Mouse (Mus musculus) limb, embryonic 12.5 days (tissue): ENCODE data around the gene Cnrip1. TPM values are rescaled to one million over a fixed set of nuclear protein-coding genes. Genes with fewer than 3 reads are reported as not detected.
"Not testable (repeated sequence)": the region's sequence is repeated elsewhere in the genome, so short reads cannot be mapped to it uniquely, and the experiment has no call there.

Experiments used
- ATAC-seq: fragments of 200-750 bp; cut with Nextera tagmentation; 2 replicates; pipeline ENCODE4 v1.8.0; 2017; ENCODE audit warnings: low read depth, moderate TSS enrichment; ENCODE audit not compliant: insufficient number of reproducible peaks, insufficient read depth, low FRiP score, low TSS enrichment
- H3K27ac ChIP-seq: fragments of 300-500 bp; sonication (generic); 2 replicates; pipeline ENCODE4 v1.5.1; 2016; ENCODE audit warnings: mild to moderate bottlenecking, moderate library complexity
- H3K27me3 ChIP-seq: fragments of 300-500 bp; sonication (generic); 2 replicates; pipeline ENCODE4 v1.6.1; 2016; ENCODE audit warnings: mild to moderate bottlenecking, moderate library complexity
- H3K36me3 ChIP-seq: fragments of 300-500 bp; sonication (generic); 2 replicates; pipeline ENCODE4 v1.6.1; 2016; ENCODE audit warnings: mild to moderate bottlenecking, moderate library complexity
- H3K4me1 ChIP-seq: fragments of 300-500 bp; sonication (generic); replicated peaks from 2 replicates; pipeline ENCODE4 v1.6.1; 2016
- H3K4me2 ChIP-seq: fragments of 300-500 bp; sonication (generic); 2 replicates; pipeline ENCODE4 v1.6.1; 2016; ENCODE audit warnings: mild to moderate bottlenecking, moderate library complexity
- H3K4me3 ChIP-seq: fragments of 300-500 bp; sonication (generic); replicated peaks from 2 replicates; pipeline ENCODE4 v1.5.1; 2016; ENCODE audit warnings: mild to moderate bottlenecking
- H3K9ac ChIP-seq: fragments of 300-500 bp; sonication (generic); replicated peaks from 2 replicates; pipeline ENCODE4 v1.6.1; 2016; ENCODE audit warnings: mild to moderate bottlenecking, moderate library complexity
- H3K9me3 ChIP-seq: fragments of 300-500 bp; sonication (generic); 2 replicates; pipeline ENCODE4 v1.6.1; 2016; ENCODE audit warnings: mild to moderate bottlenecking, moderate library complexity
- WGBS: fragments of 180-500 bp; shearing (Covaris S2); methylation state at CpG from one replicate; pipeline ENCODE4 v1.1.7; 2016; 5-methylcytosine and 5-hydroxymethylcytosine counted together
- polyA plus RNA-seq: library from polyadenylated mRNA; unstranded; fragments of >200 nt; fragmentation: Nextera tagmentation; extraction: Ambion mirVana; gene quantifications from 2 replicates; pipeline ENCODE4 v1.2.1, GENCODE M21; 2016

The Cnrip1 gene
- polyA plus RNA-seq, 1 experiment from 2014 or later = 8.3 TPM

GRCm38 (mm10) chr11:17023984-17024383 lies 27.4 kb upstream of the Cnrip1 start:
- WGBS = 94% methylated on average over 3 of the region's 3 CpGs
- Histone ChIP-seq H3K9ac (no peak overlapping the region), H3K36me3 (no peaks in the 10 kb centered on the region), H3K27me3 (no peaks in the 10 kb centered on the region), H3K4me3 (no peak overlapping the region), H3K27ac (no peak overlapping the region), H3K4me1 (no peaks in the 10 kb centered on the region), H3K4me2 (no peak overlapping the region), H3K9me3 (peaks cover 5% of the 10 kb centered on the region; the same call in 1 of the 2 replicates)
- no peak for ATAC-seq

- no peaks in the 10 kb centered on the region for H3K9me3 ChIP-seq
- 84% methylated on average over 2 of the region's 2 CpGs for WGBS
Measured at GRCm38 (mm10) chr11:17045806-17046205, 5.6 kb upstream of the Cnrip1 start.

GRCm38 (mm10) chr11:17052476-17053049 lies 1.2 kb downstream of the Cnrip1 start:
- 15% methylated on average over 6 of the region's 6 CpGs for WGBS
- no peaks in the 10 kb centered on the region for H3K36me3 ChIP-seq
- H3K4me1 ChIP-seq = peaks cover 8% of the 10 kb centered on the region
- peak overlapping the region; percentile 84 for H3K4me2 ChIP-seq
- peak overlapping the region; percentile 49 for H3K4me3 ChIP-seq
- no peaks in the 10 kb centered on the region; the same call in 1 of the 2 replicates for H3K27me3 ChIP-seq
- H3K27ac ChIP-seq = no peak overlapping the region
- H3K9ac ChIP-seq = peak overlapping the region; percentile 57
- ATAC-seq = no peak
- H3K9me3 ChIP-seq = no peaks in the 10 kb centered on the region

More at GRCm38 (mm10) chr11:17045806-17046205, 5.6 kb upstream of the Cnrip1 start:
- Histone ChIP-seq H3K4me2 (no peak overlapping the region), H3K4me1 (no peaks in the 10 kb centered on the region), H3K27ac (no peak overlapping the region), H3K4me3 (no peak overlapping the region), H3K9ac (no peak overlapping the region), H3K27me3 (no peaks in the 10 kb centered on the region), H3K36me3 (no peaks in the 10 kb centered on the region)
- no peak for ATAC-seq

- not testable (repeated sequence) for H3K9me3 ChIP-seq, ATAC-seq
- 92% methylated on average over 2 of the region's 2 CpGs for WGBS
Measured at GRCm38 (mm10) chr11:17069360-17069759, 18.0 kb downstream of the Cnrip1 start.

GRCm38 (mm10) chr11:17075656-17076055 lies 24.3 kb downstream of the Cnrip1 start:
- 83% methylated on average over 2 of the region's 2 CpGs for WGBS
- no peaks in the 10 kb centered on the region for H3K36me3 ChIP-seq
- no peak overlapping the region for H3K9ac ChIP-seq
- no peak overlapping the region for H3K27ac ChIP-seq
- H3K4me3 ChIP-seq = no peak overlapping the region
- no peak for ATAC-seq
- no peaks in the 10 kb centered on the region for H3K4me1 ChIP-seq
- no peaks in the 10 kb centered on the region for H3K9me3 ChIP-seq
- H3K4me2 ChIP-seq = no peak overlapping the region
- no peaks in the 10 kb centered on the region; the same call in 1 of the 2 replicates for H3K27me3 ChIP-seq

More at GRCm38 (mm10) chr11:17069360-17069759, 18.0 kb downstream of the Cnrip1 start:
- not testable (repeated sequence) for H3K4me2 ChIP-seq, H3K4me1 ChIP-seq, H3K4me3 ChIP-seq, H3K27ac ChIP-seq, H3K36me3 ChIP-seq, H3K9ac ChIP-seq, H3K27me3 ChIP-seq

- H3K4me1 ChIP-seq = peaks cover 20% of the 10 kb centered on the region
- no peaks in the 10 kb centered on the region for H3K27me3 ChIP-seq
- H3K9me3 ChIP-seq = no peaks in the 10 kb centered on the region
- no peak overlapping the region for H3K27ac ChIP-seq
- no peak overlapping the region for H3K9ac ChIP-seq
- no peak overlapping the region for H3K4me2 ChIP-seq
- no peak for ATAC-seq
- H3K4me3 ChIP-seq = no peak overlapping the region
- no peaks in the 10 kb centered on the region for H3K36me3 ChIP-seq
- 63% methylated on average over 3 of the region's 3 CpGs for WGBS
Measured at GRCm38 (mm10) chr11:17082086-17082485, 30.7 kb downstream of the Cnrip1 start.

- H3K36me3 ChIP-seq = no peaks in the 10 kb centered on the region
- ATAC-seq = peak; percentile 73; the same call in 1 of the 2 replicates
- H3K4me1 ChIP-seq = peaks cover 20% of the 10 kb centered on the region
- WGBS = 26% methylated on average over 2 of the region's 2 CpGs
- no peak overlapping the region for H3K4me3 ChIP-seq
- no peaks in the 10 kb centered on the region for H3K27me3 ChIP-seq
- no peak overlapping the region for H3K9ac ChIP-seq
- H3K9me3 ChIP-seq = no peaks in the 10 kb centered on the region
- no peak overlapping the region for H3K27ac ChIP-seq
- no peak overlapping the region for H3K4me2 ChIP-seq
Measured at GRCm38 (mm10) chr11:17082953-17083352, 31.6 kb downstream of the Cnrip1 start.

- Histone ChIP-seq H3K27me3 (no peaks in the 10 kb centered on the region), H3K9ac (no peak overlapping the region), H3K27ac (no peak overlapping the region), H3K4me3 (no peak overlapping the region), H3K4me1 (peaks cover 20% of the 10 kb centered on the region), H3K36me3 (no peaks in the 10 kb centered on the region), H3K4me2 (no peak overlapping the region), H3K9me3 (no peaks in the 10 kb centered on the region)
- WGBS = 84% methylated on average over 3 of the region's 3 CpGs
- no peak for ATAC-seq
Measured at GRCm38 (mm10) chr11:17083455-17083854, 32.1 kb downstream of the Cnrip1 start.

GRCm38 (mm10) chr11:17083866-17084265 lies 32.5 kb downstream of the Cnrip1 start:
- H3K36me3 ChIP-seq = no peaks in the 10 kb centered on the region
- no peak overlapping the region for H3K4me2 ChIP-seq
- 38% methylated on average over 1 of the region's 1 CpGs for WGBS
- H3K4me1 ChIP-seq = peaks cover 20% of the 10 kb centered on the region
- H3K9ac ChIP-seq = no peak overlapping the region
- H3K27ac ChIP-seq = no peak overlapping the region
- H3K27me3 ChIP-seq = no peaks in the 10 kb centered on the region
- H3K9me3 ChIP-seq = no peaks in the 10 kb centered on the region
- H3K4me3 ChIP-seq = no peak overlapping the region
- ATAC-seq = no peak

GRCm38 (mm10) chr11:17086106-17086505 lies 34.7 kb downstream of the Cnrip1 start:
- H3K27ac ChIP-seq = no peak overlapping the region
- WGBS = 13% methylated on average over 5 of the region's 5 CpGs
- H3K36me3 ChIP-seq = no peaks in the 10 kb centered on the region
- no peak overlapping the region for H3K4me3 ChIP-seq
- no peaks in the 10 kb centered on the region for H3K27me3 ChIP-seq
- ATAC-seq = no peak
- no peak overlapping the region for H3K4me2 ChIP-seq
- no peak overlapping the region for H3K9ac ChIP-seq
- H3K4me1 ChIP-seq = peaks cover 20% of the 10 kb centered on the region
- H3K9me3 ChIP-seq = no peaks in the 10 kb centered on the region

GRCm38 (mm10) chr11:17106936-17107335 lies 55.5 kb downstream of the Cnrip1 start:
- no peaks in the 10 kb centered on the region for H3K4me1 ChIP-seq
- WGBS = 75% methylated on average over 5 of the region's 5 CpGs
- 0 out of 2 replicates have a peak, but pooled peaks cover 5% of the 10 kb centered on the region for H3K9me3 ChIP-seq
- no peaks in the 10 kb centered on the region for H3K27me3 ChIP-seq
- H3K27ac ChIP-seq = no peak overlapping the region
- no peak overlapping the region for H3K4me2 ChIP-seq
- ATAC-seq = no peak
- no peak overlapping the region for H3K4me3 ChIP-seq
- H3K9ac ChIP-seq = no peak overlapping the region
- no peaks in the 10 kb centered on the region for H3K36me3 ChIP-seq

GRCm38 (mm10) chr11:17107359-17107758 lies 56.0 kb downstream of the Cnrip1 start:
- Histone ChIP-seq H3K4me1 (no peaks in the 10 kb centered on the region), H3K4me3 (no peak overlapping the region), H3K27me3 (no peaks in the 10 kb centered on the region), H3K27ac (no peak overlapping the region), H3K4me2 (no peak overlapping the region), H3K9ac (no peak overlapping the region), H3K36me3 (no peaks in the 10 kb centered on the region), H3K9me3 (0 out of 2 replicates have a peak, but pooled peaks cover 5% of the 10 kb centered on the region)
- ATAC-seq = no peak
- 82% methylated on average over 6 of the region's 6 CpGs for WGBS
